Mouse (Mus musculus) intestine, embryonic 16.5 days (tissue): ENCODE data around the gene Ddb1. TPM values are rescaled to one million over a fixed set of nuclear protein-coding genes. Genes with fewer than 3 reads are reported as not detected.

Source experiments
- ATAC-seq: fragments of 200-750 bp; cut with Nextera tagmentation; 2 replicates; pipeline ENCODE4 v1.8.0; 2017; ENCODE audit warnings: moderate TSS enrichment, moderate library complexity
- H3K27ac ChIP-seq: fragments of 300-500 bp; sonication (generic); 2 replicates; pipeline ENCODE4 v1.5.1; 2014; ENCODE audit warnings: mild to moderate bottlenecking, low read length
- H3K27me3 ChIP-seq: fragments of 300-500 bp; sonication (generic); replicated peaks from 2 replicates; pipeline ENCODE4 v1.6.1; 2014; ENCODE audit warnings: low read length, control low read depth, mixed read lengths; ENCODE audit not compliant: control insufficient read depth, insufficient read depth
- H3K36me3 ChIP-seq: fragments of 300-500 bp; sonication (generic); 2 replicates; pipeline ENCODE4 v1.6.1; 2014; ENCODE audit warnings: low read length, control low read depth; ENCODE audit not compliant: control insufficient read depth, insufficient read depth
- H3K4me1 ChIP-seq: fragments of 300-500 bp; sonication (generic); 2 replicates; pipeline ENCODE4 v1.6.1; 2014; ENCODE audit warnings: low read length, control low read depth, mixed read lengths; ENCODE audit not compliant: control insufficient read depth, insufficient read depth
- H3K4me2 ChIP-seq: fragments of 300-500 bp; sonication (generic); 2 replicates; pipeline ENCODE4 v1.6.1; 2014; ENCODE audit warnings: low read depth, low read length, control low read depth
- H3K4me3 ChIP-seq: fragments of 300-500 bp; sonication (generic); 2 replicates; pipeline ENCODE4 v1.5.1; 2014; ENCODE audit warnings: mild to moderate bottlenecking, low read length
- H3K9ac ChIP-seq: fragments of 300-500 bp; sonication (generic); 2 replicates; pipeline ENCODE4 v1.6.1; 2014; ENCODE audit warnings: low read depth, low read length
- H3K9me3 ChIP-seq: fragments of 300-500 bp; sonication (generic); 2 replicates; pipeline ENCODE4 v1.6.1; 2016; ENCODE audit warnings: low read length, control low read depth; ENCODE audit not compliant: control insufficient read depth
- WGBS: fragments of 180-500 bp; shearing (Covaris S2); extraction: QIAGEN DNeasy Blood & Tissue Kit; methylation state at CpG from one replicate; pipeline ENCODE4 v1.1.7; 2014; 5-methylcytosine and 5-hydroxymethylcytosine counted together
- polyA plus RNA-seq: library from polyadenylated mRNA; unstranded; fragments of >200 nt; fragmentation: Nextera tagmentation; extraction: Ambion mirVana; gene quantifications from 2 replicates; pipeline ENCODE4 v1.2.1, GENCODE M21; 2015

Ddb1 gene
- polyA plus RNA-seq, 1 experiment from 2014 or later = 268 TPM

- Histone ChIP-seq H3K4me2 (no peak overlapping the region), H3K9ac (no peak overlapping the region), H3K27me3 (no peaks in the 10 kb centered on the region), H3K4me1 (no peaks in the 10 kb centered on the region), H3K36me3 (no peaks in the 10 kb centered on the region), H3K9me3 (no peaks in the 10 kb centered on the region), H3K4me3 (no peak overlapping the region), H3K27ac (no peak overlapping the region)
- ATAC-seq = no peak
- 45% methylated on average over 4 of the region's 4 CpGs for WGBS
Measured at GRCm38 (mm10) chr19:10565217-10565616, 39.9 kb upstream of the Ddb1 start.

DNA sequence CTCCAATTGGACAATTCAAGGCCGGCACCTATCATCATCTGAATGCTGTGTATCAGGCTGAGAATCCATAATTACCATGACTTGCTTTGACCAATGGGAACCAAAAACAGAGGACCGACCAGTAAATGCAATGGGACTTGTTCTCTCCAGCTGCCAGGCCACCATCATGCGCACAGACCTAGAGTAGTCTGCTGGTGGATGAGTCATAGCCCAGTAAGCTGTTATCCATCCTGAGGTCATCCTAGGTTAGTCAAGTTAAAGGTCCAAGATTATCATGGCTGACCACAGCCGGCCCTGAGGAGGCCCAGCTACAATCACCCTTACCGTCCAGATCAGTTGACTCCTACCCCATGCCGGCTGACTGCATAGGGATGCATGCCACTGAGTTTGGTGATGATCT lies 35.5 kb upstream of the Ddb1 start:
- 0 out of 2 replicates have a peak, but pooled peaks cover 2% of the 10 kb centered on the region for H3K36me3 ChIP-seq
- no peak overlapping the region for H3K4me3 ChIP-seq
- no peak overlapping the region for H3K9ac ChIP-seq
- 94% methylated on average over 6 of the region's 6 CpGs for WGBS
- H3K27me3 ChIP-seq = no peaks in the 10 kb centered on the region
- H3K4me1 ChIP-seq = no peaks in the 10 kb centered on the region
- H3K27ac ChIP-seq = no peak overlapping the region
- no peak overlapping the region for H3K4me2 ChIP-seq
- no peaks in the 10 kb centered on the region for H3K9me3 ChIP-seq
- ATAC-seq = no peak

GRCm38 (mm10) chr19:10576690-10577561 lies 28.2 kb upstream of the Ddb1 start, which contains the start of the genes Cyb561a3 and Tmem138:
Gene Cyb561a3 (plus strand): TSS chr19:10577172.
Gene Tmem138 (minus strand): TSS chr19:10577362.
- Histone ChIP-seq H3K27ac (peak within 1 kb of the TSS; percentile 84), H3K4me1 (peaks cover 4% of the 10 kb centered on the region; the same call in 1 of the 2 replicates)

GRCm38 (mm10) chr19:10580102-10580501 lies 25.0 kb upstream of the Ddb1 start:
- ATAC-seq = no peak
- Histone ChIP-seq H3K9me3 (no peaks in the 10 kb centered on the region), H3K36me3 (no peaks in the 10 kb centered on the region; the same call in 1 of the 2 replicates), H3K4me2 (no peak overlapping the region), H3K4me3 (no peak overlapping the region), H3K4me1 (peaks cover 4% of the 10 kb centered on the region; the same call in 1 of the 2 replicates), H3K27me3 (no peaks in the 10 kb centered on the region), H3K27ac (no peak overlapping the region), H3K9ac (no peak overlapping the region)
- 84% methylated on average over 3 of the region's 3 CpGs for WGBS

More at GRCm38 (mm10) chr19:10576690-10577561, 28.2 kb upstream of the Ddb1 start, which contains the start of the genes Cyb561a3 and Tmem138:
- Histone ChIP-seq H3K9ac (peak within 1 kb of the TSS; percentile 79), H3K4me2 (peak within 1 kb of the TSS; percentile 85), H3K36me3 (peaks cover 2% of the 10 kb centered on the region; the same call in 1 of the 2 replicates), H3K9me3 (no peaks in the 10 kb centered on the region), H3K4me3 (peak within 1 kb of the TSS; percentile 66), H3K27me3 (no peaks in the 10 kb centered on the region)
- ATAC-seq = peak; percentile 98
- under 1% methylated on average over 44 of the region's 44 CpGs for WGBS

- Histone ChIP-seq H3K36me3 (no peaks in the 10 kb centered on the region), H3K27ac (no peak overlapping the region), H3K4me2 (no peak overlapping the region), H3K4me1 (peaks cover 4% of the 10 kb centered on the region; the same call in 1 of the 2 replicates), H3K9ac (no peak overlapping the region), H3K9me3 (no peaks in the 10 kb centered on the region), H3K4me3 (no peak overlapping the region), H3K27me3 (no peaks in the 10 kb centered on the region)
- WGBS = 76% methylated on average over 3 of the region's 3 CpGs
- no peak for ATAC-seq
Measured at GRCm38 (mm10) chr19:10580761-10581160, 24.4 kb upstream of the Ddb1 start.

- Histone ChIP-seq H3K27me3 (no peaks in the 10 kb centered on the region), H3K4me3 (no peak overlapping the region), H3K4me1 (peaks cover 4% of the 10 kb centered on the region; the same call in 1 of the 2 replicates), H3K27ac (no peak overlapping the region), H3K9ac (no peak overlapping the region), H3K36me3 (no peaks in the 10 kb centered on the region), H3K4me2 (no peak overlapping the region), H3K9me3 (no peaks in the 10 kb centered on the region)
- 84% methylated on average over 6 of the region's 6 CpGs for WGBS
- ATAC-seq = no peak
Measured at GRCm38 (mm10) chr19:10581984-10582383, 23.1 kb upstream of the Ddb1 start.

- Histone ChIP-seq H3K4me1 (peaks cover 3% of the 10 kb centered on the region; the same call in 1 of the 2 replicates), H3K4me3 (no peak overlapping the region), H3K4me2 (no peak overlapping the region), H3K27ac (no peak overlapping the region), H3K36me3 (no peaks in the 10 kb centered on the region; the same call in 1 of the 2 replicates), H3K9me3 (no peaks in the 10 kb centered on the region), H3K27me3 (no peaks in the 10 kb centered on the region), H3K9ac (no peak overlapping the region)
- ATAC-seq = no peak
- WGBS = 70% methylated on average over 7 of the region's 7 CpGs
Measured at GRCm38 (mm10) chr19:10583550-10584146, 21.5 kb upstream of the Ddb1 start.

GRCm38 (mm10) chr19:10585112-10585511 lies 20.0 kb upstream of the Ddb1 start:
- Histone ChIP-seq H3K27ac (no peak overlapping the region), H3K4me2 (0 out of 2 replicates have a peak overlapping the region, but pooled peaks have one; percentile 17), H3K27me3 (no peaks in the 10 kb centered on the region), H3K9me3 (no peaks in the 10 kb centered on the region), H3K36me3 (no peaks in the 10 kb centered on the region; the same call in 1 of the 2 replicates), H3K4me1 (no peaks in the 10 kb centered on the region), H3K9ac (no peak overlapping the region), H3K4me3 (no peak overlapping the region)
- peak; percentile 95 for ATAC-seq
- WGBS = 60% methylated on average over 8 of the region's 8 CpGs

- H3K27ac ChIP-seq = no peak overlapping the region
- H3K4me2 ChIP-seq = no peak overlapping the region
- ATAC-seq = no peak
- H3K36me3 ChIP-seq = peaks cover 4% of the 10 kb centered on the region
- H3K27me3 ChIP-seq = no peaks in the 10 kb centered on the region
- no peak overlapping the region for H3K4me3 ChIP-seq
- WGBS = 87% methylated on average over 8 of the region's 8 CpGs
- no peak overlapping the region for H3K9ac ChIP-seq
- no peaks in the 10 kb centered on the region for H3K4me1 ChIP-seq
- H3K9me3 ChIP-seq = no peaks in the 10 kb centered on the region
Measured at GRCm38 (mm10) chr19:10587231-10587630, 17.9 kb upstream of the Ddb1 start.
